Mouse (Mus musculus) ES-CJ7 (cell line): ENCODE measurements at regions not wholly inside any gene's neighbourhood (a gene's known extent, or its start where the extent isn't known, plus 50 kb on each side); places are given as distances from the start of the nearest gene placed in this dataset.
"Not testable (repeated sequence)": the region's sequence is repeated elsewhere in the genome, so short reads cannot be mapped to it uniquely, and the experiment has no call there.

Source experiments
- DNase-seq: peaks from one replicate; pipeline ENCODE4 v3.0.0; 2011; ENCODE audit warnings: low read depth, low spot score

DNA sequence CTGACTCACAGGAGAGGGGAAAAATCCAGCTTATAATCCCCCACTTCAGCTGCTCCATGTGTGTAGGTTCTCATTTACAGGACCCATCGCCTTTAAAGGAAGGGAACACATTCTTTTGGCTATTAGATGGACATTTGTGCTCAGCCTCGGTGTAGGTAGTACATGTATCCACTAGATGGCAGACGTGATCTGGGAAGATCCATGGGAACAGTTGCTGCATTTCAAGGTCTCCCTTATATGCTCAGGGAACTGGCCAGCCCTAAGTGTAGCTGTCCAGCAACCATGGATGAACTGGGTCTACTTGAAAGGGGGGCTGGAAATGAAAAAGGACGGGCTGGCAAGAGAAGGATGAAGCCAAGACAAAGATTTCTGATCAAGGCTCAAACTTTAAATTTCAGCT, 124.0 kb downstream of the Akain1 start:
- DNase-seq = peak; percentile 42

GRCm38 (mm10) chr17:69571070-69571669, 132.0 kb downstream of the Akain1 start:
- DNase-seq = not testable (repeated sequence)

DNA sequence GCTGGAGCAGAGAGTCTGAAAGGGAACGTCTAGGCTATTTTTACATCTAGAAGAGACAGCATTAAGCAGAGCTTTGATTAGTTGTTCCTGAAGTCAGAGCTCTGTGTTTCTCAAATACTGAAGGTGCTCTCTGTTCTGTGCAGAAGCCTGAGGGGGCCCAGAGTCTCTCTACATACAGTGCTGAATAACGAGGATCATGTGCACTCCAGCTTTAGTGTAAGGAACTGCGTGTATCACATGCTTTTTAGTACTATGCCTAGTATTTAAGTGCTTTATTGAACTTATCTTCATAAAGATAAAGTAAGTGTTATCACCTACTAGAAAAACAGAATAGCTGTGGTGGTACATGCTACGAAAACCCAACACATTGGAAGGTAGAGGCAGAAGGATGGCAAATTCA, 151.4 kb downstream of the Akain1 start:
- DNase-seq = no peak

GRCm38 (mm10) chr17:69597773-69598295, 158.7 kb downstream of the Akain1 start:
- no peak for DNase-seq

- no peak for DNase-seq
Measured at GRCm38 (mm10) chr17:69598461-69598860, 159.3 kb downstream of the Akain1 start.

GRCm38 (mm10) chr17:69603596-69603995, 164.5 kb downstream of the Akain1 start:
- DNase-seq = no peak

DNA sequence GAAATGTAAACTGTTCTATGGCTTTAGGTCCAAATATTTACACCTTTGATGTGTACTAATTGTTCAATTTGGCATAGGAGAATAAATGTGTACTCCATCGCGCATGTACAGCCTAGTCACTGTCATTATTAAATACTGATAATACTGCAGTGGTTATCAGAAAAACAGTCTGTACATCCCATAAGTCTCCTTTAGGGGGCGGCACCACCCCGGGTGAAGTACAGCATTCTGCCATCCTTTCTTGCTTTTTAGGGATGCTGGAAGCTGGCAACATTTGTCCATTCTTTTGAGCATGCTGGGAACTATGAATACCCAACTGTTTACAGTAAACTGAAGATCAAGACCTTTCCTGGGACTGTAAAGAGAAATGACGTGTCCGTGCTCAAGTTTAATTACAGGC, 165.6 kb downstream of the Akain1 start:
- DNase-seq = peak; percentile 15

DNA sequence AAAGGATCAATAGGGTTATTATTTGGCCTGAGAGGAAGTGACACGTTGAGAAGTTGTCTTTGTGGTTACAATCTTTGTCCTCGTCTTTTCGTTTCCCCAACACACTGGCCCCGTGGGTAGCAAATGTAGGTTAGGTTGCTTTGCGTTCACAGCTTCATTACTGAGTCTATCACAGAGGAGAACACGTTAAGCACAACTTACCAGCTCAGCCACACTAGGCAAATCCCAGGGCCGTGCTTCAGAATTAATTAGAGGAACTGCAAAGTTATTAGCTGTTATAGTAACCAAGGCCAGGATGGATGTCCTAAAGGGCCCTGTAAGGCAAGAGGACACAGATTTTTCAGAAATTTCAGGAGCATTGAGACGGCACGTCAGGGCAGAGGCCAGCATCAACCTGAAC, 166.3 kb downstream of the Akain1 start:
- DNase-seq = no peak

GRCm38 (mm10) chr17:69631411-69631810, 192.3 kb downstream of the Akain1 start:
- DNase-seq = no peak

DNA sequence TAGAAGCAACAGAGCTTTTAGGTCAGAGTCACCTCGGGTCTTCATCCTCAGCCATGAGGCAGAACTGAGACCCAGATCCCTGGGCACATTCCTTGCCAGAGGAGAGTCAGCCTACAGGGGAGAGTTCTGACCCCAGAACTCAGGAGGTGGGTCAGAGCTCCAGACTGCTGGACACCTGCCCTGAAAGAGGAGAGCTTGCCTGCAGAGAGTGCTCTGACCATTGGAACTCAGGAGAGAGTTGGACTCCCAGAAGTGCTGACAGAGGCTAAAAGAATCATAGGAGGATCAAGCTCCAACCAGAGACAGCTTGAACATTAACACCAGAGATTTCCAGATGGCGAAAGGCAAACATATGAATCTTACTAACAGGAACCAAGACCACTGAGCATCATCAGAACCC, 211.4 kb downstream of the Akain1 start:
- not testable (repeated sequence) for DNase-seq

DNA sequence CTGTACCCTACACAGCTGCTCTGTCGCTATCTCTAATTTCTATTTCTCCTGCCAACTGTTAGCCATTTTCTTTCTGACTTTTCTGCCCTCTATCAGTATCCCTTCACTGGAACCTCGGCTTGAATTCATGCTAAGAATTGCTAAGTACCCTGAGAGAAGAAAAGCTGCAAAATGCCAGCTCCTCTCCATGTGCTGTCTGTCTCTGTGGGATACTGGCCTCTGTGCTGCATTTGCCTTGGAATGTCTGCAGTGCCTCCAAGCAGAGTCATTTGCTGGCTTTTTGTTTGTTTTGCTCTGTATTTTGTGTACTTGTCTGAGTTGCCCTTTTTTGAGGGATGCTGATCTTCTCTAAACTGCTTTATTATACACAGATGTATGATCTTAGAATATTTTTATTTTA, 215.5 kb downstream of the Akain1 start:
- DNase-seq = no peak

DNA sequence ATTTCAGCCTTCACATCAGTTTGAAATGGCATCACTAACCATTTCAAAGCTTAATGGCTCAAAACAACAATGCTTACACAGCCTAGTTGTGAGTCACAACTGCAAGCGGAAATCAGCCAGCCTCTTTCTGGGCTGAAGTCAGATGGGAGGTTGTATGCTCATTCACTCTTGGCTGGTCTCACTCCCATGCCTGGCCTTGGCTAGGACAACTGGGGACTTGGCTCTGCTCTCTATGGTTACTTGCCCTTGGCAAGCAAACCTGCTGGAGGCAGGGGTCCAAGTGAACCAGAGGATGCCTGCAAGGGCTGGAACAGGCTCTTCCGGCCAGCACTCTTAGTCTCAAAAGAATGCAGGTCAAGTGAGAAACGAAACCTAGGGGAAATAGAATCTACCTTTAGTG, 233.4 kb downstream of the Akain1 start:
- DNase-seq = no peak

GRCm38 (mm10) chr17:69683091-69683490, 244.0 kb downstream of the Akain1 start:
- no peak for DNase-seq

DNA sequence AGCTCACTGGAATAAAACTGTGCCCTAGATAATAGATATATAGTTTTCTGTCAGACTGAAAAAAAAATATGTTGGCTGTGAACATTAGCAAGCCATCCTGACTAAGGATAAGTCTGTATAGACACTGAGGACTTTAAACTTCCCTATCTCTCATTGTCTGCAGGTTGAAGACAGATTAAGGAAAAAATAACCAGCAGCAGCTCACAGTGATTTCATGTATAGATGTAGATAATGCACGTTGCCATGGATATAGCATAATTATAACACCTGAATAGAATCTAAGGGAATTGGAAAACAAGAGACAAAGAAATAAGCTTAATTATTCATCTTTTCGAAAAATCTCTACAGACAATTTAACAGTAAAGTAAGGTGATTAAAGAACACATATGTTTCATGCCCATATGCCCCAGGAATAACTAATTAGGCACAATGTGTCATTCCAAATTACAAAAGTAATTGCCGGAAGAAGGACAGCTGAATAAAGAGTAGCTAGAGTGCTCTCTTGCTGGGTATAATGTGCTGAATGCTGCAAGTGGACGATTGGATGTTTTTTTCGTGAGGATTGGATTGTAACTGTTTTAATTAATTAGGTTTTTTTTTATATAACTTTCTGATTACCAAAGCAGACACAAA, 246.6 kb downstream of the Akain1 start:
- no peak for DNase-seq

- DNase-seq = no peak
Measured at GRCm38 (mm10) chr17:69686383-69686782, 247.3 kb downstream of the Akain1 start.

- no peak for DNase-seq
Measured at GRCm38 (mm10) chr17:69695341-69695740, 256.2 kb downstream of the Akain1 start.

DNA sequence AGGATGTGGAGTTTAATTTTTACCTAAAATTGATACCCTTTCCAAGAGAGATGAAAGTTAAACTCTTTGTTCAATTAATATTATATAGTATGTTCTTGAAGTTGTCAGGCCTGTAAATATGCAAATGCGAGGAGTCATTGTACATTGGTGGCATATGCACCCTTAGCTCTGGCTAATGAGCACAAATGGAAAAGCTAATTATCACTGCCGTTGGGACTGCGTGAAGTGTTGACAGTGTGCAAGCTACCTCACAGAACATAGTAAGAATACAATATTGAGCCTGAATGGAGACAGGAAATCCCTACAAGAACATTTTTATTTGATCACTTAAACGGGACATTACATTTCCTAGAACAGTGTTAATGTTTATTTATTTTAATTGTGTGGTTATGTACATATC, 241.5 kb upstream of the Dlgap1 start:
- DNase-seq = no peak

GRCm38 (mm10) chr17:69732981-69733380, 235.9 kb upstream of the Dlgap1 start:
- no peak for DNase-seq

DNA sequence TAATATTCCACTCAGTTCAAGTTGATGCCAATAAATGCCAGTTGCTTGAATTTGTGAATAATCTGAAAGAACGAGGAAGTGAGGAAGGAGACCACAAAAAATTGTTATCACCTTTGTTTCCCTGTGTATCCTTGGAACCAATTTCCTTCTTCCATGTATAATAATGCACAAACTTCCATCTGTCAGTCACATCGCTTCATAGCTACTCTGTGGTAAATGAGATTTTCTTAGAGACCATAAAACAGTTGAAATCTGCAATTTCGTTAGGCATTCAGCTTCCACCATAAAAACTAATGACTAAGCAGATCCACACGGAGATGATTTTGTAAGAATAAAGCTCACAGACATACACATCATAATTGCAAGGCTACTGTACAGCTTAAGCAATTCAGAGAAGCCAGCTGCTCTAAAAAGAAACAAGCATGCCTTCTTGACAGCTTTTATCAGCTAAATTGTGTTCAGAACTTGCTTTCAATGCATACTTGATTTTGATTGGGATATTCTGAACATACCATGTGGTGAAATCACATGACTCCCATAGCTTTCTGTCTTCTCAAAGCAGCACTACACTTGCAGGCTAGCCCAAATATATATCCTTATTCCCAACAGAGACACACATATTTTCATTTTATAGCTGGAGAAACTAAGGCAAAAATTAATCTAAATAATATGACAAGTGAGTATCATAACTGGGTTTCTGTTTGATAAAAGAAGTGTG, 232.3 kb upstream of the Dlgap1 start:
- DNase-seq = no peak

- no peak for DNase-seq
Measured at GRCm38 (mm10) chr17:69769002-69769421, 199.9 kb upstream of the Dlgap1 start.

DNA sequence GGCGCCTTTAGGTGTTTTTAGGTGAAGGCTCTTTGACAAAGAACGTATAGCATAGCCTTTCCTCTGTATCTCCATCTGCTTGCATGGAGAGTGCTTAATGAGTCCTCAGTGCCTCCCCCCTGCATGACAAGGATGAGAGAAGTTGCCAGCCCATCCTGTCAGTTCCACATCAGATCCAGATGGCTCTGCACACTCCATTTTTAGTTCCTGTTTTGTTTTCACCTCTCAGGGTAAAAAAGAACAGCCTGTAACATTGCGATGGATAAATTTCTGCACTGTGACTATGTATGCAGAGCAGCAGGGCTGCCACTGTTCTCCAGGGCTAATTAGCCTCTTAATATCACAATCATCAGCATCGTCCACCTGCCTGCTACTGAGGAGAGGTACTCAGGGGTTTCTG, 198.8 kb upstream of the Dlgap1 start:
- DNase-seq = no peak

DNA sequence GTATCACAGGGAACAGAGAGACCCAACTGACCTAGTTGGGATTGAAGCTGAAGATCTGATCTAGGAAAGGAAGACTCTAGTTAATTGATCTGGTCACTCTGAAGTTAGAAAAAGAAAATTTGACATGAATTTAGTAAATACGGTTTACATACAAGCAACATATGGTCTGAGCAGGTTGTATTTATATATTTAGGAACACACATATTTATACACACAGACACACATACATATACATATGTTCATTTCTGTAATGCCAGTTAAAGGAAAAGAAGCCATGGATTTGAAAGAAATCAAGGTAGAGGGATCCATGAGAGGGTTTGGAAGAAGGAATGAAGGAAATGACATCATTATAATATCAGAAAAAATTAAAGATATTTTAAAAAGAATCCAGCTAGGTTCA, 187.7 kb upstream of the Dlgap1 start:
- no peak for DNase-seq

DNA sequence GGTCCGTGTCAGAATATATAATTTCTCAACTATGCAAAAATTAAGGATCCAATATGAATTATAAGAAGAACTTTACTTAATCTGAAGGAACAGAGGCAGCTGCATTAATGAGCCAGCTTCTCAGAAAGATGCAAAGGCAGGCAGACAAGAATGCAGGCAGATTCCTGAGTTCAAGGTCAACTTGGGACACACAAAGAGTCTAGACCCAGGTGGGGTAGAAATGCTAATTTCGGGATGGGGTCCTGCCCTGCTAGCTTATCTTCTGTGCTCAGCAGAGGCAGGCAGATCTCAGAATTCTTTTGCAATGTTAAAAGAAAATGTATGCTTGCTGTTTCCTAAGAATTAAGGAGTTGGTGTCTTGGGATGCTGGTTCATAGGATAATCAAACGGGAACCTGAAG, 181.9 kb upstream of the Dlgap1 start:
- DNase-seq = peak; percentile 94
